Comparison of ENCODE assay signal across 19 mouse cellular contexts in genomic region chr2:80688261-80688660, GRCm38 (mm10).
"Had no signal": no experiment of that assay in that cellular context is flagged by ENCODE, and none has a peak within 500 bp of the region (broad histone marks: within the 10 kb centered on the region; RNA-seq: fewer than 3 reads in every experiment).

No protein-coding gene starts in this region.

- H3K9ac ChIP-seq: lung, embryonic 15.5 days; midbrain, embryonic 13.5 days; midbrain, embryonic 15.5 days; neural tube, embryonic 12.5 days had no signal

- ATAC-seq: lung, postnatal 0 days; midbrain, embryonic 13.5 days; midbrain, embryonic 15.5 days had no signal

- H3K4me1 ChIP-seq: lung, embryonic 15.5 days; midbrain, embryonic 13.5 days; midbrain, embryonic 15.5 days; neural tube, embryonic 12.5 days had no signal

- H3K4me3 ChIP-seq: lung, embryonic 15.5 days; megakaryocyte, embryonic 14.5 days; midbrain, embryonic 13.5 days; midbrain, embryonic 15.5 days; neural tube, embryonic 12.5 days had no signal

- H3K27me3 ChIP-seq: lung, embryonic 15.5 days; midbrain, embryonic 13.5 days; midbrain, embryonic 15.5 days; neural tube, embryonic 12.5 days had no signal

- DNase-seq: lung, adult 2 months; lung, postnatal 14 days; lung, postnatal 36 days; retina, postnatal 1 day; right cerebral cortex, adult 18-20 months; right cerebral cortex, postnatal 25 days; right cerebral cortex, postnatal 4 days; spleen, adult 18-20 months; thymus, adult 18-20 months; thymus, postnatal 14 days; thymus, postnatal 36 days had no signal

- H3K4me2 ChIP-seq: lung, embryonic 15.5 days; midbrain, embryonic 11.5 days; midbrain, embryonic 13.5 days; midbrain, embryonic 15.5 days; neural tube, embryonic 12.5 days had no signal

- H3K36me3 ChIP-seq: lung, embryonic 15.5 days; midbrain, embryonic 13.5 days; midbrain, embryonic 15.5 days; neural tube, embryonic 12.5 days had no signal

- H3K27ac ChIP-seq: lung, embryonic 15.5 days; macrophage; midbrain, embryonic 13.5 days; midbrain, embryonic 15.5 days; neural tube, embryonic 12.5 days had no signal

- H3K9me3 ChIP-seq: lung, embryonic 15.5 days; megakaryocyte, embryonic 14.5 days; midbrain, embryonic 13.5 days; midbrain, embryonic 15.5 days; neural tube, embryonic 12.5 days had no signal
